Mouse (Mus musculus) thymus, postnatal 4 days (tissue): Measurements from ENCODE around the gene Rps6.

ENCODE experiments used
- DNase-seq: peaks from one replicate; pipeline ENCODE4 v3.0.0; 2021

Gene Rps6

GRCm38 (mm10) chr4:86857113-86858069, at the start of gene Rps6:
Rps6 (minus strand) TSS chr4:86857412.
- DNase-seq: peak; percentile 94

GRCm38 (mm10) chr4:86905869-86906268, 48.7 kb upstream of the Rps6 start:
- no peak for DNase-seq

- DNase-seq: peak; percentile 40
Observed at GRCm38 (mm10) chr4:86904969-86905368, 47.8 kb upstream of the Rps6 start.

DNA sequence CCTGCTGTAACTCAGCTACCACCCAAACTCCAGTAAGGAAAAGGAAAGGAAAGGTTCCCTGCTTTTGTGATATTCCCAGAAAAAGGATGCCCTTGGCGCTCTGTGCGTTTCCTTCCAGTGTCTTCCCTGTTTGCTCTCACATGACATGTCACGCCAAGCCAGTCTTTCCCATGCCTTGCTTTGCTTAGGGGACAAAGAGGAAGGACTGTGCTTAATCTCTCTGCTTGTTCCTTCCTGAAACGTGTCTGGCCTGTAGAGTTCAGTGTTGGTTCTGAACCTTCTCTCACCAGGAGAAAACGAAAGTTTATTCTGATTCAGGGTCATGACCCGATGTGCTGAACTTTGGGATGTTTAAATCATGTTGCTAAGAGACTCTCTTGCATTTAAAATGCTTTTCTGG, 45.1 kb upstream of the Rps6 start:
- DNase-seq: no peak

DNA sequence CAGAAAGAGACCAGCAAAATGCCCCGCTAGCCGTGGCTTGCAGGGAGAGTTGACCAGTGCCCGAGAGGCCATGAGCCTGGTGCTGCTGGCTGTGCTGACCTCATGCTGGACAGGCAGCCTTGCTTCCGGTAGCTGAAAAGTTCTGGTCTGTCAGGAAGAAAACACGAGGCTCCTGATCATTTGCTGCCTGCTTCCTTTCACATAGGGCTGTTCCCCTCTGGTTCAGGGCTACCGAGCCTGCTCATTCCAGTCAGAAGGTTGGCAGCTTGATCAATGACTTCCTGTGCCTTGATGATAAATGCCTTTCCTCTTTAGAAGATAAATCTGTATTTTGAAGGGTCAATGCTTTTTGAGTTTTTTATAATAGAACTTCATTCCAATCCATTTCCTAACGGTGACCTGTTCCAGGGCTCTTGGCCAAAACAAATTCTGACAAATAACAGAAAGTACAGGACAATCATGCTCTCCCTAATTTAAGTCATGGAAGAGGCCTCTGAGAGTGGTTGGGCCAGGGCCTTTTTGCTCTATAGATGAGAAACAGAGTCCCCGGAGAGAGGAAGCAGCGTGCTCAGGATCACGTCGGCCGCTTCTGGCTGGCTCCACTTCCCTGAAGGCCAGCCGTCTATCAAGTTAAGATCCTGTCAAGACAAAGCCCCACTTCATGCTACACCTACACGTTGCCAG, 41.7 kb upstream of the Rps6 start:
- no peak for DNase-seq

DNA sequence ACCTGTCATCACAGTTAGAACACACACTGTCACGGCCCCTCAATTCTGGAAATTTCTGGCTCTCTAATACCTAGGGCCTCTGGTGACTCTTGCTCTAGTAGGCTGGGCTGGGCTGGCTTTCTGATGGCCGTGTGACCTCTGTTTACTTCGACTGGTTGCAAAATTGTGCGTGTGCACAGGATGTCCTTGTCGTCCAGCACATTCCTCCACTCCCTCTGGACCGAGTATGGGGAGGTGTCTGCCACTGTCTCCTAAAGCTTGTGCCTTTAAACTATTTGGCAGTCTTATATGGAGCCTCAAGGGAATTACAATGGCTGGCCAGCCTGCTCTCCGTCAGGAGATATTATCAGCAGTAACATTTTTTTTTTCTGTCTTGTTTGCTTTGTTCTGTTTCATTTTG, 40.2 kb upstream of the Rps6 start:
- DNase-seq: no peak

- DNase-seq: peak; percentile 59
Observed at GRCm38 (mm10) chr4:86887879-86888278, 30.7 kb upstream of the Rps6 start.

- peak; percentile 57 for DNase-seq
Observed at GRCm38 (mm10) chr4:86886160-86886878, 29.1 kb upstream of the Rps6 start.

- peak; percentile 57 for DNase-seq
Observed at GRCm38 (mm10) chr4:86885790-86886159, 28.6 kb upstream of the Rps6 start.

DNA sequence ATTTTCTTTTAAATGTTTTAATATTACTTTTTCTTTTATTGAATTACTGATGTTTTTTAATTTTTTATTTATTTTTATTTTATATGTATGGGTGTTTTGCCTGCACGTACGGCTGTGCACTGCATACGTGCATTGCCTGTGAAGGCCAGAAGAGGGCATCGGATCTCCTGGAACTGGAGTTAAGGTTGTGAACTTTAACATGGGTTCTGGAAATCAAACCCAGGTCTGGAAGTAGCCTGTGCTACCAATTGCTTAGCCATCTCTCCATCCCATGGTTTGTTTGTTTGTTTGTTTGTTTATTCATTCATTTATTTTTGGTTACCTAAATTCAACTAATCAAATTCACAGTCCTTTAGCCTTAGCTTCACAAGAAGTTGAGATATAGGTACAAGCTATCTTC, 27.7 kb upstream of the Rps6 start:
- peak; percentile 79 for DNase-seq

DNA sequence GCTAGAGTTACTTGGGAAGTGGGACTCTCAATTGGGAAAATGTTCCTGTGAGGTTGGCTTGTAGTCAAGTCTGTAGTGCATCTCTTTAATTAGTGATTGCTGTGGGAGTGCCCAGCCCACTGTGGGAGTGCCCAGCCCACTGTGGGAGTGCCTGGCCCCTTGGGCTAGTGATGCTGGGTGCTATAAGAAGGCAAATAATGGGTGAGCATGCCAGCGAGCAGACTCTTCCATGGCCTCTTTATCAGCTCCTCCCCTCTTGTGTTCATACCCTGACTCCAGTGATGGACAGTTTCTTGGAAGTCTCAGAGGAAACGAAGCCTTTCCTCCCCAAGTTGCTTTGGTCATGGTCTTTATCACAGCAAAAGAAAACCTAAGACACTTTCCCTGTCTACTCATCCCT, 25.2 kb upstream of the Rps6 start:
- no peak for DNase-seq

- DNase-seq: no peak
Observed at GRCm38 (mm10) chr4:86881178-86881577, 24.0 kb upstream of the Rps6 start.

DNA sequence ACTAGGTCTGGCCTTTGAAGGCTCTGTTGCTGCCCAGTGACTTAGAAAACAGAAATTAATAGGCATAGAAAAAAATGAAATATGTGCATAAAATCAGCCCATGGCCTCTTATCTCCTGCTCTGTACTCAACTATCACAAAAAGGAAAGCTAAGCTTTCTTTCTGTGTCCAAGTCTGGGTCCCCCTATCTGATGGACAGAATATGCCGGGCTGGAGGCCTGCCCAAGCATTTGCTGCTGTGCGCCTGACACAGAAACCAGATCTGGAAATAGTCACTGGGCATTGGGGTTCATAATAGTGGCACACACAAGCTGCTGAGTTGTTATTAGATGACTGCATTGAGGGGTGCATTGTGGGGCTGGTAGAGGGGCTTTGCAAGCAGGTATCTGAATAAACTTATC, 22.3 kb upstream of the Rps6 start:
- DNase-seq: no peak

- peak; percentile 97 for DNase-seq
Observed at GRCm38 (mm10) chr4:86874146-86874847, 17.1 kb upstream of the Rps6 start, which contains the start of gene Acer2. Acer2 (plus strand) TSS chr4:86874396.

DNA sequence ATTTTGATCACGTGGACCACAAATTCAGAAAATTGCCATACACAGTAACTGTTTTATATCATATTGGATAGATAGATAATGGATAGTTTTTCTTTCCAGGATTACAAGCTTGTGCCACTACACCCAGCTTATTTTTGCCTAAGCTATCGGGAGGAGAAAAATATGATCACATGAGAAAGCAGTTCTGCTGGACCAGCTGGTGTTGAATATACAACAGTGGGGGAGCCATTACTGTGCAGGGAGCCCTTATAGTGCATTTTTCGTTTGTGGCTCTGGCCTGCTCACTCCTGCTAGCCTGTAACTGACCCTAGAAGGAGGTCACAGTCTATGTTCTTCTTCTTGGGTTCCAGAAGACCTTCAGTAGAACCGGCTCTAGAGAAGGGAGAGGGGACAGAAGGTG, 15.9 kb upstream of the Rps6 start:
- DNase-seq: no peak

GRCm38 (mm10) chr4:86871988-86872387, 14.8 kb upstream of the Rps6 start:
- DNase-seq: no peak

DNA sequence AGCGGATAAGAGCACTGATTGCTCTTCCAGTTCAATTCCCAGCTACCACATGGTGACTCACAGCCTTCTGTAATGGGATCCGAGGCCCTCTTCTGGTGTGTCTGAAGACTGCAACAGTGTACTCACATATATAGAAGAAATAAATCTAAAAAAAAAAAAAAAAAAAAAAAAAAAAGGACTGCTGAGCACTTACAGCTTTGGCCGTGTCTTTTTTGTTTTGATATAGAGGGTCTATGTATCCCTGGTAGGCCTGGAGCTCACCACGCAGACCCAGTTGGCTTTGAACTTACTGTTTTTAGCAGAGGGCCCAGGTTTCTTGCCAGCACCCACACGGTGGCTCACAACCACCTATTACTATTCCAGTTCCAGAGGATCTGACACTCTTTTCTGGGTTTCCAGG, 6.9 kb upstream of the Rps6 start:
- no peak for DNase-seq

DNA sequence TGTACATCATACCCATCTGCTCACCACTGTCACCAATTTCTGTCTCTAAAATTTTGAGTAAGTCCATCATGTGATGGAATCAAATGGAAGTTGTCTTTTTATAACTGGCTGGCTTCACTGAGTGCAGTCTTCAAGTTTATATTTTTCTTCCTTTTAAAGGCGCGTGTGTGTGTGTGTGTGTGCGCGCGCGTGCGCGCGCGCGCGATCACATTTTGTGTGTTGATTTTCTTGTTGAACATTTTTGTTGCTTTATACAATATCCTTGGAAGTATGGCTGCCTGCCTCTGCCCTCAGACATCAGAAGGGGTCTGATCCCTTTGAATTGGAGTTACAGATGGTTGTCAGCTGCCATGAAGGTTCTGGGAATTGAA, 843 bp upstream of the Rps6 start:
- DNase-seq: peak; percentile 27

DNA sequence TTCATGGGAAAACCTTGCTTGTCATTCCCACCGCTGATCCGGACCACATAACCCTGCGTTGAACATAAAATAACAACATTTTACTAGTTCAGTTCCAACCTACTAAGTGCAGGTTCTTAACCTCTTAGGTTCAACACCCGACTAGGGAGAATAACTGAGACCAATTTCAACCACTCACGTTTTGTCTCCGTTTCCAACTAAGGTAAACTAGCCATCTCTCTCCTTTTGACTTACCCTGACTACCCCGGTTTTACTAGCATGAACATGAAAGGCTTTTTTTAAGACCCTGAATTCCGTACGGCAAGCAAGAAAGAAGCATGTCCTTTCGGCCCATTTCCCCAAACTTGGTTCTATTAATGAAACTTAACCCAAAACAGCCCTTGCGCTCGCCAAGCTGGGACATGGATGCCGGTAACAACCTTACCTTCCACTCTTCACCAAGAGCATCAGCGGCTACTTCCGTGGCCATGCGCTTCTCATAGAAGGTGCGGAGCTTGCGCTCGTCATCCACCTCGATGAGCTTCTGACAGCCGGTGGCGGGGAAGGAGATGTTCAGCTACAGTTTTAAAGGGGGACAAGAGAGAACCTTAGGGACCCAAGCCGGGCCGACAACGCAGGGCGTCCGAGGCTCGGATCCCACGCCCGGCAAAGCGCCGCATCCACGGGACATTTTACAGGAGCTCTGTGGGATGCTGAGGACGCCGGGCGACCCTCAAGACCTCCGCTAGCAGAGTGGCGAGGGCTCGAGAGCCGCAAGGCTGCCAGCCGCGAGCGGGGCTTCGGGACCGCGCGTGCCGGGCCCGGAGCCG, 704 bp downstream of the Rps6 start:
- no peak for DNase-seq

DNA sequence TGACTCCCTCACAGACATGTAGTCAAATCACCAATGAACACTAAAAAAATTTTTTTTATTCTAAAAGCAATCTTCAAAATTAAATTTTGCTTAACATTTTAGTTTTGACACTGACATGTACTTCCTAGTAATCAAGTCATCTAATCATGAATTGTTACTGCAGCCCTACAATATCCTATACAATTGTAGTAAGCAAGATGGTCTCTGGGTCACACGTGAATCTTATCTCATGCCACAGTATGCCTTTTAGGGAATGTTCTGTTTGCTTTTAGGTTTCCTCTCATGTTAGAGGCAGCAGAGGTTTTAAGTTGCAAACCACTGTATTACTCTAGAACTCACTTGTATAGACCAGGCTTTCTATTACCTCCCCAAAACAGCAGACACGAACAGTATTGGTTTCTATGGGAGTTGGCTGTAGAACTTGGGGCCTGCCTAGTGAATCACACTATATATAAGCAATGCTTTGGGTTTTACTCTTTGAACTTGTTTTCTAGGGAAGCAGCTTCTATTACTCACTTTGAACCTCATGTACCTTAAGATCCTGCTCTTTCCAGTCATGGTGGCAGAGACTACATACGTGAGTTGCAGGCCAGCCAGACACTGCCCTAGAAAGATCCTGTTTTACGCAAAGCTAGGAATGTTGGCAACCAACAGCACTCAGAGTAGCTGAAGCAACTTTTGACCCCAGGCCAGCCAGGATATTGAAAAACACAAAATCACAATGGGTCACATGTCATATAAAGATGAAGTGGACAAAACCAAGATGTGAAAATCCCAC, 4.2 kb downstream of the Rps6 start:
- DNase-seq: no peak

GRCm38 (mm10) chr4:86852018-86852417, 5.2 kb downstream of the Rps6 start:
- no peak for DNase-seq
